Mouse (Mus musculus): ENCODE data around the gene Slc27a2. TPM values are rescaled to one million over a fixed set of nuclear protein-coding genes. Genes with fewer than 3 reads are reported as not detected.
"Not testable (repeated sequence)": the region's sequence is repeated elsewhere in the genome, so short reads cannot be mapped to it uniquely, and the experiment has no call there.

The Slc27a2 gene
- total RNA-seq (2021): 1 to 10 TPM; 6.3 to 8.4 TPM

GRCm38 (mm10) chr2:126552357-126553290 lies at the start of gene Slc27a2:
Gene Slc27a2, plus strand, starts transcription at chr2:126552407.
- intact Hi-C loops (cut with DNase I): no loop called here
- DNase-seq (ENCODE audit: low spot score in 2 of 2): peak; percentile 39 to 46

GRCm38 (mm10) chr2:126505156-126505555 lies 47.1 kb upstream of the Slc27a2 start:
- intact Hi-C loops (cut with DNase I): no loop called here
- no peak for DNase-seq (ENCODE audit: low spot score in 2 of 2)

GRCm38 (mm10) chr2:126507477-126507876 lies 44.7 kb upstream of the Slc27a2 start:
- DNase-seq (ENCODE audit: low spot score in 2 of 2): no peak
- intact Hi-C loops (cut with DNase I): no loop called here

- DNase-seq (ENCODE audit: low spot score in 2 of 2): no peak
- intact Hi-C loops (cut with DNase I): no loop called here
These were observed 44.0 kb upstream of the Slc27a2 start for GRCm38 (mm10) chr2:126508228-126508627.

GRCm38 (mm10) chr2:126515069-126515826 lies 37.0 kb upstream of the Slc27a2 start:
- no peak for DNase-seq (ENCODE audit: low spot score in 2 of 2)
- intact Hi-C loops (cut with DNase I): no loop called here

- DNase-seq (ENCODE audit: low spot score in 2 of 2): no peak
- intact Hi-C loops (cut with DNase I): loop anchor here (5.0 to 10.0 kb wide), 4 partner anchors 93 to 863 kb away; no protein-coding TSS in a partner anchor
These were observed 32.2 kb upstream of the Slc27a2 start for GRCm38 (mm10) chr2:126519872-126520581.

GRCm38 (mm10) chr2:126520828-126521227 lies 31.4 kb upstream of the Slc27a2 start:
- intact Hi-C loops (cut with DNase I): loop anchor here (5.0 to 10.0 kb wide), 4 partner anchors 94 to 864 kb away; no protein-coding TSS in a partner anchor
- DNase-seq (ENCODE audit: low spot score in 2 of 2): no peak

- intact Hi-C loops (cut with DNase I): loop anchor here (5.0 to 10.0 kb wide), 4 partner anchors 94 to 864 kb away; no protein-coding TSS in a partner anchor
- DNase-seq (ENCODE audit: low spot score in 2 of 2): no peak
These were observed 30.7 kb upstream of the Slc27a2 start for GRCm38 (mm10) chr2:126521471-126521870.

GRCm38 (mm10) chr2:126522056-126522455 lies 30.2 kb upstream of the Slc27a2 start:
- DNase-seq (ENCODE audit: low spot score in 2 of 2): no peak
- intact Hi-C loops (cut with DNase I): loop anchor here (5.0 to 10.0 kb wide), 4 partner anchors 95 to 865 kb away; no protein-coding TSS in a partner anchor

- not testable (repeated sequence) for DNase-seq (ENCODE audit: low spot score in 2 of 2)
- intact Hi-C loops (cut with DNase I): loop anchor here (5.0 to 10.0 kb wide), 4 partner anchors 96 to 866 kb away; no protein-coding TSS in a partner anchor
These were observed 29.0 kb upstream of the Slc27a2 start for GRCm38 (mm10) chr2:126523101-126523745.

GRCm38 (mm10) chr2:126524271-126524670 lies 27.9 kb upstream of the Slc27a2 start:
- DNase-seq (ENCODE audit: low spot score in 2 of 2): no peak
- intact Hi-C loops (cut with DNase I): loop anchor here (5.0 to 10.0 kb wide), 4 partner anchors 97 to 867 kb away; no protein-coding TSS in a partner anchor

GRCm38 (mm10) chr2:126527461-126527860 lies 24.7 kb upstream of the Slc27a2 start:
- intact Hi-C loops (cut with DNase I): loop anchor here (10.0 kb wide), 1 partner anchor 523 kb away; no protein-coding TSS in a partner anchor
- DNase-seq (ENCODE audit: low spot score in 2 of 2): no peak

GRCm38 (mm10) chr2:126530581-126530980 lies 21.6 kb upstream of the Slc27a2 start:
- DNase-seq (ENCODE audit: low spot score in 2 of 2): no peak
- intact Hi-C loops (cut with DNase I): no loop called here

- intact Hi-C loops (cut with DNase I): no loop called here
- DNase-seq (ENCODE audit: low spot score in 2 of 2): no peak
These were observed 14.6 kb upstream of the Slc27a2 start for GRCm38 (mm10) chr2:126537654-126538053.

GRCm38 (mm10) chr2:126540390-126540925 lies 11.7 kb upstream of the Slc27a2 start:
- intact Hi-C loops (cut with DNase I): no loop called here
- no peak for DNase-seq (ENCODE audit: low spot score in 2 of 2)

- no peak for DNase-seq (ENCODE audit: low spot score in 2 of 2)
- intact Hi-C loops (cut with DNase I): no loop called here
These were observed 10.0 kb upstream of the Slc27a2 start for GRCm38 (mm10) chr2:126542211-126542610.

- DNase-seq (ENCODE audit: low spot score in 2 of 2): no peak
These were observed 6.9 kb upstream of the Slc27a2 start for GRCm38 (mm10) chr2:126545297-126545696.

GRCm38 (mm10) chr2:126546392-126546791 lies 5.8 kb upstream of the Slc27a2 start:
- intact Hi-C loops (cut with DNase I): no loop called here
- no peak for DNase-seq (ENCODE audit: low spot score in 2 of 2)

More at GRCm38 (mm10) chr2:126545297-126545696, 6.9 kb upstream of the Slc27a2 start:
- intact Hi-C loops (cut with DNase I): no loop called here

GRCm38 (mm10) chr2:126549681-126550080 lies 2.5 kb upstream of the Slc27a2 start:
- DNase-seq (ENCODE audit: low spot score in 2 of 2): no peak
- intact Hi-C loops (cut with DNase I): no loop called here

Measured in left cerebral cortex, postnatal 36 days (tissue).